Mouse (Mus musculus): ENCODE measurements at regions not wholly inside any gene's neighbourhood (a gene's known extent, or its start where the extent isn't known, plus 50 kb on each side); places are given as distances from the start of the nearest gene placed in this dataset.

DNA sequence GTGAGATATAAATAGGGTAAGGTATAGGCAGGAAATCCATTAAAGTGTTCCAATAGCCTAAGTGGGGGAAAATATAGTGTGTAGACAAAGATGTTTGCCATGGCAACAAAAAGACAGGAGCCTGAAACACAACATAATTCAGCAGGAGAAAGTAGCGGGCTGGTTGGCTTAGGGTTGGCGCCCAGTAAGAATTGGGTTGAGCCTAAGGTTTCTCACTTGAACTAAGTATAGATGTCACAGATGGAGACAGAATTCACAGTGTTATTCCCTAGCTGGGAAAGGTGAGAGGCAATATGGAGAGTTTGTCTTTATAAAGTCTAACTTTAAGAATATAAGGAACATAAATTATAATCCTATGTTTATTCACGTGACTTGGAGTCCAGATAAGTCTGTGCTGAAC, 64.8 kb upstream of the Ogfrl1 start:
- WGBS: 89% methylated on average over 3 of the region's 3 CpGs

DNA sequence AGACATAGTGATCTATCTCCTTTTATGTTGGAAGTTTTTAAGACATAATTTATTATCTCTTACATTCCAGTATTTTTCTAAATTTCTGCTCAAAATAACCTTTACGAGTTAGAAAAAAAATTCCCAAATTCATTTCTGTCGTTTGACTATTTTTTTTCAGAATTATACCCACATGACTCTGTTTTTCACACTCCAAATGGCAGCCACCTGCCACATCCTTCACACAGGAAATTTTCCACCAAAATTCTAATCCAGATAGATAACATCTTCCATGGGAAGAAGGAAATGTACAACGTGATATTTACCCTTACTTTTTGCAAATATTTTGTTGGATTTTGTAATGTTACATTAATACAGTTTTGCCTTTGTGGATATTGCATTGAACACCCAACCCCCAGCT, 66.5 kb upstream of the Ogfrl1 start:
- H3K9me3 ChIP-seq: no peaks in the 10 kb centered on the region
- no peaks in the 10 kb centered on the region for H3K27me3 ChIP-seq
- no peak overlapping the region for H3K27ac ChIP-seq
- H3K4me2 ChIP-seq (replicated peaks): no peak overlapping the region
- no peaks in the 10 kb centered on the region for H3K4me1 ChIP-seq
- ATAC-seq (ENCODE audit: low FRiP score, low read depth): no peak
- no peak overlapping the region for H3K9ac ChIP-seq
- no peaks in the 10 kb centered on the region for H3K36me3 ChIP-seq
- H3K4me3 ChIP-seq: no peak overlapping the region
- 65% methylated on average over 3 of the region's 3 CpGs for WGBS

More for the DNA sequence above, 64.8 kb upstream of the Ogfrl1 start:
- Histone ChIP-seq H3K9ac (no peak overlapping the region), H3K36me3 (no peaks in the 10 kb centered on the region), H3K4me2 (replicated peaks) (no peak overlapping the region), H3K4me1 (no peaks in the 10 kb centered on the region), H3K27ac (no peak overlapping the region), H3K4me3 (no peak overlapping the region), H3K27me3 (no peaks in the 10 kb centered on the region), H3K9me3 (no peaks in the 10 kb centered on the region)
- ATAC-seq (ENCODE audit: low FRiP score, low read depth): no peak

DNA sequence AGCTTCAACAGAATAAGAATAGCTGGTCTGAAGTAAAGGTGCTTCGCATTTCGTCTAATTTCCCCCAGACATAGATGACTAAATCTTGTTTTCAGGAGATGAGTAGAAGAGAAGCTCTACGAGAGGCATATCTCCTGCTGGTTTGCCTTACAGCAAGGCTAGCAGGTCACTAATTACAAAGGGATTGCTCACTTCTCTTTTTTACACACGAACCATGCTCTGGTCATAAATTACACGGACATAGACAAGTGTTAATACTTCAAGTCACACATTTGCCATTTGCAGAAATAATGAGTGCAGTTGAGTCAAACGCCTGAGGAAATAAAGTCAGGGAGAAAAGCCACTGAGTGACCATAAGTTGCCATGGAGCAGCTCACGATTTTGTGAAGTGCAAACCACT, 68.8 kb upstream of the Ogfrl1 start:
- Histone ChIP-seq H3K9ac (no peak overlapping the region), H3K4me3 (no peak overlapping the region), H3K4me2 (replicated peaks) (no peak overlapping the region), H3K36me3 (no peaks in the 10 kb centered on the region), H3K27ac (no peak overlapping the region), H3K4me1 (no peaks in the 10 kb centered on the region), H3K9me3 (no peaks in the 10 kb centered on the region), H3K27me3 (no peaks in the 10 kb centered on the region)
- ATAC-seq (ENCODE audit: low FRiP score, low read depth): no peak
- 51% methylated on average over 7 of the region's 7 CpGs for WGBS

DNA sequence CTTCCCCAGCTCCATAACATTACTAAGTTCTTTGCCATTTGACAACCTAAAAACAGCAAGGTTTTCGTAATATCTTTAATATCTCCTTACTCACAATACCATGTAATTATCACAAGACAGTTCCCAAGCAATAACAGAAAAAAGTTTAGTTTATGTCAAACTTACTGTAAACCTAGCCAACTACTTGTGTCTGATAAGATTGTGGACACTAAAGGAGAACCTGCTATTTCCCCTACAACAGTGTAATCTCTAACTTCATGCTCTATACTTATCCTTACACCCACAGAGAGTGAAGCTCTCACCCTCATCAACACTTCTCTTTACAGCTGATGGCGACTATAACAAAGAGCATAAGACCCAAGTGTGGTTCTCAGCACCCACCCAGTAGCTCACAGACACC, 69.8 kb upstream of the Ogfrl1 start:
- Histone ChIP-seq H3K27ac (no peak overlapping the region), H3K4me2 (replicated peaks) (no peak overlapping the region), H3K9ac (no peak overlapping the region), H3K27me3 (no peaks in the 10 kb centered on the region), H3K9me3 (no peaks in the 10 kb centered on the region), H3K36me3 (no peaks in the 10 kb centered on the region), H3K4me3 (no peak overlapping the region), H3K4me1 (no peaks in the 10 kb centered on the region)
- WGBS: 85% methylated on average over 2 of the region's 2 CpGs
- ATAC-seq (ENCODE audit: low FRiP score, low read depth): no peak

DNA sequence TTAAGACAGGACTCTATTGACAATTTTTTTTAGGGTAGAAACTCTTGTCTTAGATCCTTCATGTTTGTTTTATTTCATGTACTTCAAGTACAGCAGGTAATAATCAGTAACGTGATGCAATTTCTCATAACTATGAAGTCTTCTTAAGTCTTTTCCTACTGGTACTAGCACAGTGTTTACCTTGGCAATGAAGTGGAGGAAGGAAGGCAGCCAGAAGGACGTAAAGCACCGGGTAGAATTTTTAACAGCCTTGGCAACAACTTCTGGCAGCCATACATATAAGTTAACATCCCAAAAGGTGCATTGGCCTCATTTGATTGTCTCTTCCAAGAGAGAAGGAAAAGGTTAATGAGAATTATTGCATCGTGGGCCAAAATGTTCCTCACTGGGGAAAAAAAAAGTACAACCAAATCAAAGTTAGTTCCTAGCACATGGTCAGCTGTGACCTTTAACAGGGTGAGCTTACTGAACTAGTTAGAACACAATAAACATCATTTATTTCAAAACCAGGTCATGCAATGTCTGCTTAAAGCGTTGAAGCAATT, 83.3 kb upstream of the Ogfrl1 start:
- Histone ChIP-seq H3K9me3 (no peaks in the 10 kb centered on the region), H3K27me3 (no peaks in the 10 kb centered on the region), H3K36me3 (no peaks in the 10 kb centered on the region), H3K9ac (no peak overlapping the region), H3K4me1 (no peaks in the 10 kb centered on the region), H3K4me3 (no peak overlapping the region), H3K4me2 (replicated peaks) (no peak overlapping the region), H3K27ac (no peak overlapping the region)
- 52% methylated on average over 5 of the region's 5 CpGs for WGBS
- ATAC-seq (ENCODE audit: low FRiP score, low read depth): peak; percentile 71

DNA sequence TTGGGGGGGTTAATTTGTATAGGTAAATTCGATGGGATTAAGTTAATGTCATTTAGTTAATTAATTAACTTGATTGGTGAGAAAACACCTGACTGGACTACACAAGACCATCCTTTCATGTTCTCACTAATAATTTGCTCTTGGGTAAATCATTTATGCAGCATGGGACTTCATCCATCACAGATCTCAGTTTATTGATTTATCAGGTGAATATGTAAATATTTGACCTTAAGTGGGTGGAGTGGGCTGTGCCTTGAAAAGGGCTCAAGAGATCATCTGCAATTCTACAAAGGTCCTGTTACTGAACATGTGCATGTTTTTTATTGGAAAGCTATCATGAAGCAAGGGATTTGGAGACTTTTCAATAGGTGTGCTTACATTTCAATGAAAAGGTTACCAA, 87.0 kb upstream of the Ogfrl1 start:
- H3K4me3 ChIP-seq: no peak overlapping the region
- ATAC-seq (ENCODE audit: low FRiP score, low read depth): no peak
- WGBS: 43% methylated on average over 1 of the region's 1 CpGs
- H3K9me3 ChIP-seq: no peaks in the 10 kb centered on the region
- no peak overlapping the region for H3K4me2 ChIP-seq (replicated peaks)
- no peak overlapping the region for H3K9ac ChIP-seq
- H3K36me3 ChIP-seq: no peaks in the 10 kb centered on the region
- H3K27me3 ChIP-seq: no peaks in the 10 kb centered on the region
- H3K27ac ChIP-seq: no peak overlapping the region
- no peaks in the 10 kb centered on the region for H3K4me1 ChIP-seq

DNA sequence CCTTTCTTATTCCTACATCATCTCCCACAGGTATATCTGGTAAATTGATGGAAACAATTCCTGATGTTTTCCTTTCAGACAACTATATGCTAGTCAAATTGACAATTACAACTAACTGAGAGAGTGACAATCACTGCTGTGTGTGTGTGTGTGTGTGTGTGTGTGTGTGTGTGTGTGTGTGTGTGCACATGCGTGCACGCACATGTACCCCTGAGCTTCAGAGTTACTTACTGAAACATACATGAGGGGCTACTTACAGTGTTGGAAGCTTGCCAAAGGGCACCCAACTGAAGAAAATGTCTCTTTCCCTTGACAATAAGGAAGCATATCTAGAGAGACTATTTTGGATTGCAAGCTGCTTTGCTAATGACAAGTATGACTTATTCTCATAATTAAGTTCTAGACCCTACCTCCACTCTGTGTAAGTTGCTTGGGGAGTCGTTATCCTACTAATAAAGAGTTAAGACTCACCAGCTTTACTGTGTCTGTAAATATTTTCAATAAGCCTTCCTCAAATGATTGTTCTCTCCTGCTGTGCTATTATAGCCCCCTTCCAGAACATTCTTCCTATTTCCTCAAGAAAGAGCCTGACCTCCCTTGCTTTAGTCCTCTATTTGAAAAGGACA, 87.7 kb upstream of the Ogfrl1 start:
- ATAC-seq (ENCODE audit: low FRiP score, low read depth): no peak
- no peak overlapping the region for H3K4me2 ChIP-seq (replicated peaks)
- H3K4me1 ChIP-seq: no peaks in the 10 kb centered on the region
- 66% methylated on average over 3 of the region's 3 CpGs for WGBS
- H3K27ac ChIP-seq: no peak overlapping the region
- no peak overlapping the region for H3K9ac ChIP-seq
- H3K4me3 ChIP-seq: no peak overlapping the region
- no peaks in the 10 kb centered on the region for H3K36me3 ChIP-seq
- no peaks in the 10 kb centered on the region for H3K9me3 ChIP-seq
- no peaks in the 10 kb centered on the region for H3K27me3 ChIP-seq

DNA sequence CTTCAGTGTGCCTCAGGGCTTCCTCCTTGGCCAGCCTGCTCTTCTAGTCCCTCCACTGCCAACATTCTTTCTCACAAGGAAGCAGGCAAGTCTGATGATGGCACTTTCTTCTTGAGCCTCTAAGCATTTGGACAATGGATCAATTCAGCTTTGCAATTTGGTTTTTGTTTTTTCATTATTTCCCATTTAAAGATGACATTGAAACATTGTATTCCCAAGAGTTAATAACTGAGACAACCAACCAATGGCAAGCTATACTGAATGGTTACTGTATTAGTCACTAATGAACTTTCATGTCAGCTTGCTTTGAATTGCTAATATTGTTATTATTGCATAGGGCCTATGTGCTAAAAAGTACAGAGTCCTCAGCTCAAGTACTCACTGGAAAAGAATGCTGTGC, 89.5 kb upstream of the Ogfrl1 start:
- Histone ChIP-seq H3K4me2 (replicated peaks) (no peak overlapping the region), H3K9me3 (no peaks in the 10 kb centered on the region), H3K27ac (no peak overlapping the region), H3K4me1 (no peaks in the 10 kb centered on the region), H3K36me3 (no peaks in the 10 kb centered on the region), H3K27me3 (no peaks in the 10 kb centered on the region), H3K4me3 (no peak overlapping the region), H3K9ac (no peak overlapping the region)
- no peak for ATAC-seq (ENCODE audit: low FRiP score, low read depth)

DNA sequence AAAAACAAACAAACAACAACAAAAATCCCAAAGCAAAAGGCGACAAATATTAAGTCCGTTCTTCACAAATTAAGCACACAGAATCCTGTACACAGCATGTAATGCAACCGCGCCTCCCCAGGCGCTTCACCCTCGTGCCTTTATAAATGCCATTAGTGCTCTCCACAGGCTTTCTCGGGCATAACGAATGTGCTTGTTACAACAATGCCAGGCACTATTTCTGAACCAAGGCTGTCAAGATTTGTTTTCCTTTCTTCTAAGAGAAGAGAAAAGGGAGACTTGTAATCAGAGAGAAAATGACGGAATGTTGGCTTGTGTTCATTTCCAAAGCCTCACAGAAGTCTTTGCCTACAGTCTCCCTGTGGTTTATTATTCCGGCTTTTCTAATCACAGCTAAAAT, 93.1 kb upstream of the Ogfrl1 start:
- H3K27me3 ChIP-seq: no peaks in the 10 kb centered on the region
- 57% methylated on average over 10 of the region's 10 CpGs for WGBS
- no peaks in the 10 kb centered on the region for H3K36me3 ChIP-seq
- no peak for ATAC-seq (ENCODE audit: low FRiP score, low read depth)
- no peak overlapping the region for H3K4me3 ChIP-seq
- no peaks in the 10 kb centered on the region for H3K4me1 ChIP-seq
- H3K9me3 ChIP-seq: no peaks in the 10 kb centered on the region
- H3K27ac ChIP-seq: no peak overlapping the region
- H3K9ac ChIP-seq: no peak overlapping the region
- no peak overlapping the region for H3K4me2 ChIP-seq (replicated peaks)

DNA sequence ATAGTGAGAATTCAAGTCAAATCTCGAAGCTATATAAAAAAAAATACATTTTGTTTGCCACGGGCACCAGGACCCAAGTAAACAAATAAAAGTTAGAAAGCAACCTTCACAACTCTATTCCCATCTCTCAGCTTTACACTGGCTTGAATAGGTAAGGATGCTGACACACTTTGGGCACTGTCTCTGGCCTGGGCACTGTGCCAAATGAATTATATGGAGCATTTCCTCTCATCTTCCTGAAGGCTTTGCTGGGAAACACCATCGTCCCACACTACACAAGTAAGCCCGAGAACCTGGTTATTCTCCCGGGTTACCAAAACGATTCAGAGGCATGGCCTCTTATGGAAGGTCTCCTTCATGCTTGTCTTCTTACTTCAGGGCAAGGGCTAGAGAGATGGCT, 93.5 kb upstream of the Ogfrl1 start:
- 72% methylated on average over 6 of the region's 6 CpGs for WGBS
- no peak for ATAC-seq (ENCODE audit: low FRiP score, low read depth)
- H3K27ac ChIP-seq: no peak overlapping the region
- no peaks in the 10 kb centered on the region for H3K4me1 ChIP-seq
- H3K27me3 ChIP-seq: no peaks in the 10 kb centered on the region
- no peaks in the 10 kb centered on the region for H3K36me3 ChIP-seq
- no peak overlapping the region for H3K4me2 ChIP-seq (replicated peaks)
- no peaks in the 10 kb centered on the region for H3K9me3 ChIP-seq
- H3K9ac ChIP-seq: no peak overlapping the region
- no peak overlapping the region for H3K4me3 ChIP-seq

DNA sequence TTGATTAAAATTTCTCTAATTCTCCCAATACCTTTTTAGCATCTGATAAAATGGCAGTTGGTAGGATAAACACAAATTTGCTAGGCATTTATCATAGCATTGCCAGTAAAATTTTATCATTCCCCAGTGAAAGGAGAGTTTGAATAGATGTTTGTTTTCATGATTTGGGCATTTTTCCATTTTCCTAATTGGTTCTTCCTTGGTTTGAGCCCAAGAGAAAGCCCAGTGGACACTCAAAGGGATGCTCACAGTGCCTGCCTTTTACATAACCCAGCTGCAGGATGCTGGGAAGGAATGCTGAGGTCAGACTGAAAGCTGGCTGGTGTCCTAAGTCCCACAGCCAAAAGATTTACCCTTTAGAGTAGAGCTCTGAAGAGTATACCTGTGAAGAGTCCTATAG, 95.4 kb upstream of the Ogfrl1 start:
- Histone ChIP-seq H3K4me2 (replicated peaks) (no peak overlapping the region), H3K36me3 (no peaks in the 10 kb centered on the region), H3K27ac (no peak overlapping the region), H3K27me3 (no peaks in the 10 kb centered on the region), H3K4me1 (no peaks in the 10 kb centered on the region), H3K9ac (no peak overlapping the region), H3K9me3 (no peaks in the 10 kb centered on the region), H3K4me3 (no peak overlapping the region)
- ATAC-seq (ENCODE audit: low FRiP score, low read depth): no peak

DNA sequence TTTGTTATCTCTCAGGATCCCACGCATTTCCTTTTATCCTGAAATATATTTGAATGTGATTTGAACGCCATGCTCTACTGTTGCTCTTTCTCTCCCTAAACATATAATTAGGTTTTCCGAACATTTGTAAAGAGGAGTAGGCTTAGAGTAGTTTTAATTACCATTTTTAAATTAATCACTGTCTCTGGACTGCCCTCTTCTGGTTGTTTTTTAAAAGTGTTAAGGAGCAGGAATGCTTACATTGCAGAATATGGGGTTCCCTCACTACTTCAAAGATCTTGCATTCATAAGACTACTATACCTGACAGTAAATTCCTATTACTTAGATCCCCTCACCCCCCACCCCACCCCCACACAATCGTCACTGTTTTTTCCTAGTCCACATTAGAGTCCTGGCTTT, 97.8 kb upstream of the Ogfrl1 start:
- H3K27ac ChIP-seq: no peak overlapping the region
- 49% methylated on average over 4 of the region's 4 CpGs for WGBS
- ATAC-seq (ENCODE audit: low FRiP score, low read depth): no peak

DNA sequence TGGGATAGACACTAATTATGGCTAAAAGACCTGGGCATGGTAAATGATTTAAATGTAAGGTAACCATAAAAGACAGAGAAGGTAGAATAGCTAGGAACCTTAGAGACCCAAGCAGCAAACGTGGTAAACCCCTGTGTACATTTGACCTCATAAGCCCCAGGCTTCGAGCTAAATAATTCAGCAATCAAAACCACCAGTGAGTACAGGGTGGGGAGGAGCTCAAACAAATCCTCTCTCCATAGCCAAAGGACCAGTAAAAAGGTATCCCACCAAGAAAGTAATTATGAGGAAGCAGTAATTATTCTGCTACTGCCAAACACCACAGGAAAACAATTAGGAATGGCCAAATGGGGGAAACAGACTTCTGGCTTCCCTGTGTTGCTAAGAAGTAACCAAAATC, 122.5 kb upstream of the Ogfrl1 start:
- WGBS: 10% methylated on average over 2 of the region's 2 CpGs
- H3K9ac ChIP-seq: no peak overlapping the region

More for the DNA sequence above, 97.8 kb upstream of the Ogfrl1 start:
- Histone ChIP-seq H3K4me3 (no peak overlapping the region), H3K4me1 (no peaks in the 10 kb centered on the region), H3K4me2 (replicated peaks) (no peak overlapping the region), H3K9ac (no peak overlapping the region), H3K36me3 (no peaks in the 10 kb centered on the region), H3K9me3 (no peaks in the 10 kb centered on the region), H3K27me3 (no peaks in the 10 kb centered on the region)

More for the DNA sequence above, 122.5 kb upstream of the Ogfrl1 start:
- H3K27ac ChIP-seq: no peak overlapping the region
- H3K9me3 ChIP-seq: no peaks in the 10 kb centered on the region
- ATAC-seq (ENCODE audit: low FRiP score, low read depth): no peak
- no peaks in the 10 kb centered on the region for H3K4me1 ChIP-seq
- no peaks in the 10 kb centered on the region for H3K27me3 ChIP-seq
- H3K4me3 ChIP-seq: no peak overlapping the region
- no peak overlapping the region for H3K4me2 ChIP-seq (replicated peaks)
- no peaks in the 10 kb centered on the region for H3K36me3 ChIP-seq
